Mouse (Mus musculus): Measurements from ENCODE around the gene Ptpre.
"Not testable (repeated sequence)": the region's sequence is repeated elsewhere in the genome, so short reads cannot be mapped to it uniquely, and the experiment has no call there.

Gene Ptpre

DNA sequence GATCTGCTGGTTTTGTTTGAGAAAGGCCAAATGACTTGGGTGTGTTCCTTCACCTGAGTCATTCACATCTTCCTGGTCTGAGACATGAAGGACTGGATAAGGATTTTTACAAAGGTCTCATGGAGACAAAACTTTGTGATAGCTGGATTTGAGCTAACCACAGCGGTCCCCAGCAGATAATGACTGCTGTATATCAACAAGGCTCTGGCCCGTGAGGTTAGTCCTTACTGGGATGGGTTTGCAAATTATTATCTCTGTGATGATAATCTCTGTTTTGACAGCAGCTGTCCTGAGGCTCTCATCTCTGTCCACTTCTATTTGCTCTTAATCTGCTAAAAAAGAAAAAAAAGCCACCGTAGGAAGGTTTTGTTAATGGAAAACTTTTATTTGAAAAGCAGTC lies 71.7 kb downstream of the Ptpre start:
- no peak for DNase-seq

DNA sequence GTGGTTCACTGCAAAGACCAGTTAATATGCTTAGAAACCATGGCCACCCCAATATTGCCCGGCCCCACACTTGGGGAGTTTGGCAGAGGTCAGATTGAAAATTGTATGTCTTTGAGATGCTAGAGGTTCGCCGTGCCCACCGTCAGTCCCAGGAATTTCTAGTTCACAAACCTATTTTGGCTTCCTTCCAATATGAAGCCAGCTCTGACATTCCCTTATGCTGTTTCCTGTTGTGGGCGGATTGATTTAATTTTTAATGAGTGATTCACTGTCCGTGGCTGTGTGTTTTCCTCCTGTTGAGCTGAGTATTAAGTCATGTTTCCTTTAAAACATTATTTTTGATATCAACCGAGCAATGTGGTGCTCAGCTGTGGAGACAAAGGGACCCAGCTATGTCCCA lies 72.4 kb downstream of the Ptpre start:
- no peak for DNase-seq

DNA sequence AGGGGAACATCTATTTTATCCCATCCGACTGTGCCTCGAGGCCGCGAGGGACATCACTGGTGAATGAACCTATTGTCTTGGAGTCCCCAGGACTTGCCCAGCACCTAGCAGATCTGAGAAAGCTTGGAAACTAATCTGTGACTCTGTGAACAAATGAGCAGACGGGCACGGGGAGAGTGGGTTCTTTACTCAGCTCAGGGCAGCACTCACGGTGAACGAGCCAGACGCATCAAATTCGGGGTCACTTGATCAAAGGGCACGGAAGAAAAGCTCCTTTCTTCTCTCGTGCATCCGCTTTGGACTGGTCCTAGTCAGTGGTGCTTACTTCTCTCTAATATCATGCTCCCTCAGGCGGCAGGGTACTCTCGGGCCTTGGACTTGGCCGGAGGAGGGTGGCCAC lies 75.0 kb downstream of the Ptpre start:
- no peak for DNase-seq

DNA sequence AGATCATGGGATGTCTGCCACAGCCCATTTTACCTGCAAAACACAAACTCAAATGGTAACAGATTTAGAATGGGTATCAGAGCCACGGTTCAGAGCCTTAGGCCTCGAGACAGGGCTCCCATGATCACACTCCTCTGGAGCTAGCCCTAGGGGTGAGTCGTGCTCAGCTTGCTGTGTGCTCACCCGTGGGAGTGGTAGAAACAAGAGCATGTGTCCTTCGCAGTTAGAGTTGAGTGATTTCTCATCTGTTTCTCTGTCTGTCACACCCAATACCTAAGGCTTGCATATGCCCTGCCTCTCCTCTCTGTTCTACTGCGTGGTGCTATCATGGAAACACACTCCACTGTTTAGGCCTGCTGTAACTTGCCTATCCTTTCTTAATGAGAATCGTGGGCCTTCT lies 75.5 kb downstream of the Ptpre start:
- DNase-seq = no peak

DNA sequence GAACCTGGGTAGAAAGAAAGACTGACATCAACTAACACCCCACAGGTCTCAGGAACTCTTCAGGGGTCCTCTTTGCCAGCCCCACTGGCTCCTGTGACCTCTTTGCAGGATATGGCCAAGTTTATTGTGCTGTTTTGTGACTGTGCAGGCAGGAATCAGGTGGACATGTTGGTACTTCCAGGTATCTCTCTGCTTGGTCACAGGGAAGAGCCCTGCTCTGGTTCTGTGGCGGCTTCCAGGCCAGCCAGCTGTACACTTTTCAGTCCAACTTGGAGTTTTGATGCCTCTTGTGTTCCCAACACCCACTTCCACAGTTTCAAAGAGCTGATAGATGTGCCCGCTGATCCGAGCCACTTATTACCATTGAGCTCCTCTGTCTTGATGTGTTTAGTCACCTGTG lies 76.1 kb downstream of the Ptpre start:
- no peak for DNase-seq

DNA sequence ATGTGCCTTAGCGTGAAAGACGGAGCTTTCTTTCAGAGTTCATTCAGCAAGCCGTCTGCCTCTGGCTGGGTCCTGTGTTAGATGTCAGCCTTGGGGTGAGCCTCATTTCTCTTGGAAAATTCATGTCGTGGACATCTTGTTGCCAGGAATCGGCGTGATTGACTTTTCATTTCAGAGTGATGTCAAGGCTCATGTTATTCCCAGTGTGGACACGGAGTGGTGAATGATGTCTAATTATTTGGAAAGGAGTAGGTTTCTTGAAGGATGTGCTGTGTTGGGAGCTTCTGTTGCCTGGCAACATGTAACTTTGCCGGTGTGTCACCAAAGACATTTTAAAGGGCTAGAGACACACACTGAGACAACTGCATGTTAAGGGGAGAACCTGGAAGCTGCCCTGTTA lies 77.6 kb downstream of the Ptpre start:
- DNase-seq = no peak

DNA sequence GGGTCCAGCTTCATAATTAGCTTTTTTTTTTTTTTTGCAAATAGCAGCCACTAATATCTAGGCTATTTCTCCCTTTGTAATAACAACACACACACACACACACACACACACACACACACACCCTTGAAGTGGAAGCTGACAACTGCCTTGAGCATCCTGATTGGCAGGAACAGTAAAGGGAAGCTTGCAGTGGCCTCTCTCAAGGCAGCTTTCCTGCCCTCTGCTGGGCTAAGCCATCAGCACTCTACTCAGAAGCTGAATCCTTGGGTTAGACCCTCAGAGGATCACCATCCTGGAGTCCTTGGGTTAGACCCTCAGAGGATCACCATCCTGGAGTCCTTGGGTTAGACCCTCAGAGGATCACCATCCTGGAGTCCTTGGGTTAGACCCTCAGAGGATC lies 79.2 kb downstream of the Ptpre start:
- DNase-seq = not testable (repeated sequence)

DNA sequence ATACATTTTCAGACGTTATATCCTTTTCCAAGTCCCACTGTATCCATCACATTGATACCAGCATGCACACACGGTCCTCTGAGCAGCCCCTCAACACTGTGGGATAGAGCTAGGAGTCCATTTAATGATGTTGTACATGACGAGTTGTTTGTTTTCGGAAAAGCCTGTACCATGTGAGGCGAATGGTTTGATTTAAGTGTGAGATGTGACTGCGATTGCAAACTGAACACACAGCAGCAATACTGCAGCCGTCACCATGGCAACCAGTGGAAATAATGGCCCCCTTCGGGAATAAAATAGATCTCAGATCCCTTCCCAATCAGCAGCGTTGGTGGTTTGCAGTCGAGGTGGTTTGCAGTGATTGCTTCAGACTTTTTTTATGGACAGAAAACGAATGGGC lies 80.5 kb downstream of the Ptpre start:
- no peak for DNase-seq

DNA sequence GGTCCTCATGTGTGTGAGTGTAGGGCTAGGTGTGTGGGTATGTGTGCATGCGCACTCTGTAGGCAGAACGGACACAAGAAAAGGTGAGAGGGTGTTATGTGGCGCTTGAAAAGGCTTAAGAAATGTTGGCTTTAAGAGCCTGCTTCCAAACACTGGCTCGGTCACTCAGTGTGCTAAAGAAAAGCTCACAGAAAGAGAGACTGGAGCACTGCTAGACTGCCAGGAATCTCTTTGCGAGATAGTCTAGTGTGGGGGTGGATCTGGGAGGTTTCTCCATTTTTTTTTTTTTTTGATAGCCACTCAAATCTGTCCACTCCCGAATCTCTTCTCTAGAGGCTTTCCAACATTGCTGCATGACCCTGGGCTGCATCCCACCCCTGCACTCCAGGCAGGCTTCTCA lies 84.4 kb downstream of the Ptpre start:
- no peak for DNase-seq

DNA sequence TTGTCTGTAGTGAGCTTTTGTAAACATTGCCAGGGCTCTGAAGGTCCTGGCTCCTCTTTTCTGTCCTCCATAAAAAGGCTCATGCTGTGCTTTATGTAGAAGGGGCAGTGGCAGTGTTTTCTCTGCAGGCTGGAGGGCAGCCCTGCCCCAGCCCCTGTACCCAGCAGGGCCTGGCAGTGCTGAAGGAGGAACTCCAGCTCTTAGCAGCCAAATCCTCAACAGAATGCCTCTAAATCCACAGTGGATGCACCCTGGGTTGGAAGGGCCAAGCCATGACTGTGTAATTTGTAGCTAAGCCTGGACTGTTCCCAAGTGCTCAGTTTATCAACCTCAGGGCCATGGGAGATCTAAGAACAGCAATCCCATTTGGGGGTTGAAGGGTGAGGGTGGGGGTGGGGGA lies 85.0 kb downstream of the Ptpre start:
- peak; percentile 30 for DNase-seq

DNA sequence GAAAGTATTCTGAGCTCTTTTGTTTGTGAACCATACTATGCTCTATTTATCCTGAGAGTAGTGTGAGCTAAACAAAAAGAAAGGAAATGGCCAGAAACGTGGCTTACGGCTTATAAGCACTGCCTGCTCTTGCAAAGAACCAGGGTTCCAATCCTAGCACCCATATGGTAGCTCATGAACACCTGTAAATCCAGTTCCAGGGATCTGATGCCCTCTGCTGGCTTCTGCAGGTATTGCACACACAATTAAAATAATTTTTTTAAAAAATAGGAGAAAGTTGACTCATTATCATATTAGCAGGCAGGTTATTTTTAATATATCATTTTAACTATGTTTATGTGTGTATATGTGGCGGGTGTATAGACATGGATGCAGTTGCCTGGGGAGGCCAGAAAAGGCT lies 87.6 kb downstream of the Ptpre start:
- no peak for DNase-seq

DNA sequence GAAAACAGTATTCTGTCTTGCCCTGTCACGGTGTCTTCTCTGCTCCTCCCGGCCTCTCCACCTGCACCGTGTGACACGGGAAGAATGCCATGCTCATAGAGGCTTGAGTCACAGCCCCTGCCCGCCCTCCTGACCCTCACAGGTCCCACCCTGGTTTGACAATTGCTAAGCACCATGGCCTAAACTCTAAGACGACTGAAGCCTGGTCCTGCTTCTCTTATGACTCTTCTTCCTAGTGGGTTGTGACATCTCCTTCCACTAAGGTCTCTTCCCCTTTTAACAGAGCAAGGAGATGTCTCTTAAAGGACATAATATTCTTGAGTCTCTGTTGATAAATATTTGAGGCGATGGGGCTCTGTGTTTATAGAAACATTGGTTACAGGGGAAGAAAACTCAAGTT lies 91.1 kb downstream of the Ptpre start:
- no peak for DNase-seq

DNA sequence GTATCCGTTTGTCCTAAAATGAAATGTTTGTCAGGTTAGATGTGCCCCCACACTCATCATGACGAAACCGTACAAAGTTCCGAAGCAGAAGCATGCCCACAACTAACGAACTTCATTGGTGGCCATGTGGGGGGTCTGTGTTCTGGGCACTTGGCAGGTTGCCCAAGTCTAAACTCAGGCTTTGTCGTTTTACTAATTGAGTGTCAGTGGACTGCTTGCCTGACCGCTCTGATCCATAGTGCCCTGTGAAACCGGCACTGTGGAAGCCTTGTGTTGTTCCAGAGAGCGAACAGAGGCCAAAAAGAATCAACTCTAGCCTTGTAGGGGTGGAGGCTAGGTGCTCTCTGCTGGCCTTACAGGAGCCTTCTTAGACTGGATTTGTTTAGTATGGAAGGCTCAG lies 91.7 kb downstream of the Ptpre start:
- no peak for DNase-seq

DNA sequence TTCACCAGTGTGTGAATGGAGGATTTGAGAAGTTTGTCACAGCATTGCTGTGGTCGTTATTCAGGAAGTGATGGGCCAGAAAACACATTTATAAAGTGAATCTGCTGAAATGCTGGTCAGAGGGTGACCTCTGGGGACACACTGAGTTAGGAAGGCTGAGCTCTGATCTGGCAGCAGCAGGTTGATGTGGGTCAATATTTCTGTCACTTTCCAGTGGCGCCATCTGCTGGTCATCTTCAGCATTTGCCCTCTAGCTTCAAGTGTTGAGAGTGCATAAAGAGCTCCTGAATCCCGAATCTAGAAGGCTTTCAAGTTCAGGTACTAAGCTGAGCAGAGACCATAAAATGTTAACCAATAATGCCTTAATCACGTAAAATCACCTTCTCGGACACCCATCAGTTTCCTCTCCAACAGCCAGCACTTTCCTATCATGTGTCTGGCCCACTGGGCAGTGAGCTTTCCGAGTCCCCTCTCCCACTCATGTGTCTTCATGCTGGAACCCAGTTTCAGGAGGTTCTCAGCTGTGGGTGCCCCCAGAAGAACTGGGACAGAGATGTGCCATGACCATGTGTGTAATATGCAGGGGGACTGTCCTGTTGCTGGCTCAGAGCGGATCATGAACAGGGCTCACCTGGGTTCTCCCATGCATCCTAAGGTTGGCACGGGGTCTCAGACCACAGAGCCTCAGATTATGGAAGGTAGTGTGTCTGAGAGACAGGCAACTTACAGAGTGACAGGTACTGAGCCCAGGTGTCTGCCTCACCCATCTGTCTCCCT lies 94.7 kb downstream of the Ptpre start:
- DNase-seq = peak; percentile 78 to 86

DNA sequence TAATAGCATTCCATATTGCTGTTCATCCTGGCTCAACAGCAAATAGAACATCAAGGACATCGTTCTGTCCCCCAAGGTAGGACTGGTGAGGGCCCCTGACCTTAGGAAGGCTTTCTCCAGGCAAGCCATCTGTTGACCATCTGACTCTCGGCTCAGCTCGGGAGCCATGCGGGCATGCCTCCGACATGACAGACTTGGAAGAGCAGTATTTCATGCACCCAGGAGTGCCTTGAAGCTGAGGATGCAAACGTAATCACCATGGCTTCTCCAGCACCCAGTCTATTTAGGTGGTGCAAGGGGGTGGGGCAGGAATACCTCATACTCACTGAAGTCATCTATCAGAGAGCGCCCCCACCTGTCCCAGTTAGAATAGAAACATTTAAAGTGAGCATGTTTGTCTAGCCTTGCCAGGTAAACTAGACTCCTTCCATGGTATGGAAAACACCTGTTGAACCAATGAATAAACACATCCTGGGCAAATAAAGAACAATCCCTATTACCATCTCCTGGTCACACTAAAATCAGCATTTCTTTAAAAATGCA lies 95.5 kb downstream of the Ptpre start:
- peak; percentile 23 to 33 for DNase-seq

DNA sequence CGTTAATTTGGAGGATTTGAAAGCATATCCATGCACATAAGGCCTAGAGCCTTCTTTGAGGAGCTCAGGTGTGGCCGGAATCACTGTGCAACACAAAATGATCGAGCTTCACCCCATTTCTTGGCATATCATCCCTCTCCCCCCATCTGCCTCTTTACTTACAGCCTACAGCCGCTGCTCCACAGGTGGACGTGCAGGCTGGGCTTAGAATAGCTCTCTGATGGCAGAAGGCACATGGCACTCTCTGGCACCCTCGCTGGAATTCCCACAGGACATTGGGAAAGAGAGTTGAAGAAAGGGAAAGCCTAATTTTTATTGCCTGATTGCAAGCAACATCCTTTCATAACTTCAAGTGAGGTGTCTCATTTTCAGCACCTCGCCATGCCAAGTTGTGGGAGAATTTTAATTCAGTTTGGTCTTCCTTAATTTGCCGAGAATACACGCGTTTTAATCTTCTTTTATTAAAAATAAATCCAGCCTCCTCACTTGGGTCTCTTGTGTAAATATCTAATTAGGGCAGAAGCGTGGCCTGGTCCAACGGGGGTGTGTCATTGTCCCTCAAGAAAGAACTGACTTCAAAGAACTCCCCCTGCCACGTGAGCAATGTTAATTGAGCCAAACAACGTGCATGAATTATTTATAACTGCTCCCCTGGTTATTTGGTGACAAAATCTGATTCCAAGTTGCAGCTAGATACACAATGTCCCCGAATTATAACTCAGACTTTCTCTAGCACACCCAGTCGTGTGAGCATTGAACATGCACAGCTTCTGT lies 97.8 kb downstream of the Ptpre start:
- peak; percentile 53 to 70 for DNase-seq

DNA sequence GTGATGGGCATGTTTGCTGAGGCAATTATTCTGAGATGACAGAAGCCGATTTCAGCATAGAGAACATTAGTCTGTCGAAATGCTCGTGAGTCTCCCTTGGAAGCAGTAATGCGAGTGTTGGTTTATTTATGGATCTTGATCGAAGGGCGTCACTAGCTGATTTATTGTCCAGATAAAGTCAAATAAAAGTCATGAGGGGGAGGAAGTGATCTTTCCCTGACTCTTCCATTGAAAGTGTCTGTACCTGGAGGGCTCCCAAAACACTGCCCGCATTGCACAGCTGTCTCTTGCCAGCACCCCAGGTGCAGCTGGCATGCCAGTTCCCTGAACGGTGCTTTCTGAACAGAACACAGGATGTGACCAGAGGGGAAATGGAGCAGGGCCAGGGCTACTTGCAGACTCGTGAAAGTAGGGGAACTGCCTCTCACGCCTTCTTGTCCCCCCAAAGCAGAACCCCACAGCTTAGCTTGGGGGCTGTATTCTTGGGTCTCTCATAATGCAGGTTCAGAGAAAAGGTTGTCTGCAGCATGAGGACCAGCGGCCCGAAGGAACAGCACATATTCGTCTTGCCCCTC lies 100.2 kb downstream of the Ptpre start:
- DNase-seq = no peak

DNA sequence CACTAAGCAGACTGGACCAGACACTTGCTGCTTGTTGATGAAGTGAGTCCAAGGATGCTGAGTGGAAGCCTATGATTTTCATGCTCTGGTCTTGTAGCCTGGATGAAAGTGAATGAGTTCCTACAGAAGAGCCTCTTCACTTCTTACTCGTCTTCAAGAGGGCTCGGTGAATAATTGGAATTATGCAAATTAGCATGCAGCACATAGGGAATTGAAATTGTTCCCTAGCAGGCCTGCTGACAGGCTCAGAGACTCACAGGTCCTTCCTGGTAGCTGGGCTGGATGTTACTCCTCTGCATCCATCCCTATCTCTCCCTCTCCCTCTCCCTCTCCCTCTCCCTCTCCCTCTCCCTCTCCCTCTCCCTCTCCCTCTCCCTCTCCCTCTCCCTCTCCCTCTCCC lies 102.1 kb downstream of the Ptpre start:
- no peak for DNase-seq

DNA sequence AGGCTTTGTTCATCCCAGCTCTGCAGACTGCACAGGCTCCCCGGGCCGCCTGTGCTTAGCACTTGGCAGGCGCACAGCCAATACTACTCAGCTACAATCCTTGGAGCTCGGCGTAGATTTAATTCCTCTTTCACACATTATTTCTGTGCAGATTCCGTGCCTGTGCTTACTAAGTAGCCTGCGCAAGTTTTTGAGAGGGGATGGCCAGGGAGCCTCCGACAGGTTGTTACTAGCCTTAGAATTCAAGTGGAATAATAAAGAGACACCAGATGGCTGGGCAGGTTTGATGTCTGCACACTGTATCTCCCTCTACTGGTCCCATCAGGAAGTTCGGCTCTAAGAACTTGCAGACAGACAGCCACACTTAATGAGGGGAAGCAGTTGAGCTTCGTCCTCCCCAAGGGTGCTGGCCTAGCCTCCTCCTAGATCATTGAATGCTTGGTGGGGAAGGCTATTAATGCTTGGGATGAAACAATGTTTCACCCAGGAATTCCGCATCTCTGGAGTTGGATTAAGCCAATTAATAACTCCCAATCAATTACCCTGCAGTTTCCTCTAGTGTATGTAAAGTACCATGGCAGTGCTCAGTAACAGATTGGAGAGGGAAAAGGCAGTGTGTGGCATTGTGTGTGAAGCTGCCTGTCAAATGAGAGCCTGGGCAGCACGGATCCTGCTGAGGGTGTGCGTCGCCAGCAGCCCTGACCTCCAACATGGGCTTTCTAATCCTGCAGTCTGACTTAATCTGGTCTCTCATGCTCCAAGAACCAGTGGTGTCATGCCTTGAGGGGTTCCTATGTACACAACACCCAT lies 104.6 kb downstream of the Ptpre start:
- peak; percentile 73 for DNase-seq

DNA sequence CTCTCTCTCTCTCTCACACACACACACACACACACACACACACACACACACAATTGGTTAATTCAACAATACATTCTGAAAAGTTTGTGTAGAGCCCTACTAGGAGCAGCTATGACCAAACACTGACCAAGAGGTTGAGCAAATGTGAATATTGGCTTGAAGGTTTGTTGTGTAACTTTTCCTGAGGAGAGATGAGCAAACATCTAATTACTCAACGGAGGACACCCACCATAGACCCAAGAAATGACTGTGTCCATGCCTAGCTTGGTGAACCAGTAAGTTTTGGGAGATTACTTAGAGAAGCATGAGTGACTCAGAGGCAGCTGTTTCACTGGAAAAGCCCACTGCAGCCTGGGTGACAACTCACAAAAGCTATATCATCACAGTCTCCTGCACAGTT lies 107.2 kb downstream of the Ptpre start:
- no peak for DNase-seq

DNA sequence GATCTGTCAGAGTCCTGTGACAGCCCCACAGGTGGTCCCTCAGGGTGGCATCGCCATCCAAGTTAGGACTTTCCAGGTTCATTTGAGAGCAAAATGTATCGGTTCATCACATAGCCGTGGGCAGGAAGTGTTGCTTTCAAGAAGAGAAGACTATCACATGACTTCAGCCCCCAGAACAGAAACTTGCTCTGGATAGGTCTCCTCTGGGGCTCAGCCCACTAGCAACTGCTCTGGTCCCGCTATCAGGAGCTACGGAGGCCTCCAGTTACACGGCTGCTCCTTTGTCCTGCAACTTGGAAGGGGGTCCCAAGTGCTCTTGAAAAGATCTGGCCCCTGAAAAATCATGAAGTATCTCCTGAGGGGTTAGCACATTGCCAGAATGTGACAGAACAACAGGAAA lies 109.7 kb downstream of the Ptpre start:
- DNase-seq = no peak

DNA sequence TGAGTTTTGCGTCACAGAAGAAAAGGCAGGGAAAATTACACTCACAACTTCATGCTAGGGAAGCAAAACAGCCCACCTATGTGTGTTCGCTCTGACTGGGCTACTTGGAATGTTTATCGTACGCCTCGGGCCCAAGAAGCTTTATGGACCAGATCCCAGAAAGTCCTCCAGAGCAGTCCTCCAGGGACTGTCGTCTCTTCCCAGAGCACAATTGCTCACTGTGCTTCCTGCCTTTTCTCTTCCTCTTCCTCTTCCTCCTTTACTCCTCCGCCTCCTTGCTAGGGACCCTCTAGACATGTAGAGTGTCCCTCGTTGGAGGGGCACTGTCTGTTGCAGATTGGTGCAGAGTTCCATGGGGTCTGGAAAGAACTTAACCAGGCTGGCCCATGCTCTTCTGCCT lies 111.5 kb downstream of the Ptpre start:
- no peak for DNase-seq

DNA sequence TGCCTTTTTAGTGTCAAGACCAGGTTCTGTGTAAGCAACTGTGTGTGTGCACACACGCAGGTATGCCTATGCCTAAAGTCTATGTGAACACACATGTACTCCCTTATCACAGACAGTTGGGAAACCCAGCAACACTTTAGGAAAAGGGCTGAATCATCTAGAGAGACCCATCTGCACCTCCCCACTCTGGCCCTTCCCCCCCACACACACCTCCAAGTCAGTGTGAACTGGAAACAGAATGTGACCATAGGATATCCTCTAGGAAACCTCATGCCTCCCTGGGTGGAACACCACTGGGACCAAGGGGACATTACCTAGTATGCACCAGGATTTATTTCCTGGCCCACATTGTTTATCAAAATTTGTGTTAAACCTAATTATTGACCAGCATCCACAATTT lies 112.0 kb downstream of the Ptpre start:
- DNase-seq = no peak
